Mouse (Mus musculus) embryonic fibroblast, embryonic 13.5 days (primary cell): ENCODE results near the gene Cux1.

ENCODE experiments used
- CTCF ChIP-seq: IDR thresholded peaks from 2 replicates; pipeline ENCODE4 v1.5.1; 2011; ENCODE audit warnings: mild to moderate bottlenecking, control low read depth, low read length, moderate library complexity, borderline replicate concordance; ENCODE audit not compliant: insufficient read depth
- POLR2A ChIP-seq: IDR thresholded peaks from 2 replicates; pipeline ENCODE4 v1.6.1; 2011; ENCODE audit warnings: low read depth, mild to moderate bottlenecking, control low read depth, low read length, moderate library complexity

GRCm38 (mm10) chr5:136382261-136383005, 184.9 kb downstream of the Cux1 start:
- TF ChIP-seq CTCF, result no peak
- no peak for TF ChIP-seq POLR2A
